In genomic region chr7:68480336-68480735, GRCm38 (mm10) we compare ENCODE assay signal across 12 mouse cellular contexts.
DNase-seq lines count a peak whose midpoint lies in the region; ATAC-seq and TF ChIP-seq lines count a peak whose summit lies in the region.
"Had no signal": no experiment of that assay in that cellular context is flagged by ENCODE, and none has a peak within 500 bp of the region (broad histone marks: within the 10 kb centered on the region; RNA-seq: fewer than 3 reads in every experiment).

No protein-coding gene starts in this region.

- 0 out of 2 replicates have a peak overlapping the region, but pooled peaks have one; percentile 28 for H3K4me2 ChIP-seq in hindbrain, embryonic 14.5 days (replicated peaks)
- H3K4me2 ChIP-seq in hindbrain, postnatal 0 days (ENCODE audit: low read depth, low read length) = no peak overlapping the region
- peak overlapping the region; percentile 39; the same call in 1 of the 2 replicates for H3K4me2 ChIP-seq in neural tube, embryonic 15.5 days
- H3K4me2 ChIP-seq in forebrain, embryonic 16.5 days (ENCODE audit: low read length) = no peak overlapping the region
- H3K4me2 ChIP-seq: embryonic facial prominence, embryonic 15.5 days; liver, embryonic 13.5 days had no signal

- no peak for TF ChIP-seq CTCF in hindbrain, postnatal 0 days (IDR thresholded peaks at IDR 0.05; ENCODE audit: low read depth)

- H3K9me3 ChIP-seq in hindbrain, embryonic 14.5 days (ENCODE audit: control insufficient read depth, low read length) = no peaks in the 10 kb centered on the region
- no peaks in the 10 kb centered on the region for H3K9me3 ChIP-seq in hindbrain, postnatal 0 days (ENCODE audit: low read length)
- H3K9me3 ChIP-seq in neural tube, embryonic 15.5 days (replicated peaks) = no peaks in the 10 kb centered on the region
- H3K9me3 ChIP-seq in forebrain, embryonic 16.5 days (ENCODE audit: control insufficient read depth, low read length) = no peaks in the 10 kb centered on the region
- H3K9me3 ChIP-seq: embryonic facial prominence, embryonic 15.5 days; liver, embryonic 13.5 days; megakaryocyte, embryonic 14.5 days; neural tube, embryonic 13.5 days had no signal

- DNase-seq in hindbrain, embryonic 14.5 days (ENCODE audit: low spot score) = no peak
- no peak for DNase-seq in hindbrain, postnatal 0 days (ENCODE audit: low spot score)
- DNase-seq in neural tube, embryonic 10.5 days (ENCODE audit: extremely low spot score, low spot score) = no peak
- DNase-seq in left cerebral cortex, adult 18-20 months (ENCODE audit: low spot score in 2 of 2) = no peak
- no peak for DNase-seq in cerebellum, adult 11 months
- DNase-seq: liver, embryonic 13.5 days had no signal

- no peak overlapping the region for H3K9ac ChIP-seq in hindbrain, embryonic 14.5 days
- H3K9ac ChIP-seq in hindbrain, postnatal 0 days (replicated peaks; ENCODE audit: low read length) = no peak overlapping the region
- H3K9ac ChIP-seq in neural tube, embryonic 15.5 days (replicated peaks) = no peak overlapping the region
- no peak overlapping the region for H3K9ac ChIP-seq in forebrain, embryonic 16.5 days (replicated peaks; ENCODE audit: low read depth, low read length)
- H3K9ac ChIP-seq: embryonic facial prominence, embryonic 15.5 days; liver, embryonic 13.5 days; neural tube, embryonic 13.5 days had no signal

- no peaks in the 10 kb centered on the region for H3K4me1 ChIP-seq in hindbrain, embryonic 14.5 days (replicated peaks; ENCODE audit: control insufficient read depth, insufficient read depth, low read length)
- no peaks in the 10 kb centered on the region for H3K4me1 ChIP-seq in hindbrain, postnatal 0 days (ENCODE audit: insufficient read depth, low read length)
- peaks cover 29% of the 10 kb centered on the region for H3K4me1 ChIP-seq in neural tube, embryonic 15.5 days
- no peaks in the 10 kb centered on the region for H3K4me1 ChIP-seq in forebrain, embryonic 16.5 days (replicated peaks; ENCODE audit: control insufficient read depth, insufficient read depth, low read length)
- H3K4me1 ChIP-seq: embryonic facial prominence, embryonic 15.5 days; liver, embryonic 13.5 days; megakaryocyte, embryonic 14.5 days had no signal

- no peak overlapping the region for H3K27ac ChIP-seq in hindbrain, embryonic 14.5 days
- no peak overlapping the region for H3K27ac ChIP-seq in hindbrain, postnatal 0 days
- no peak overlapping the region for H3K27ac ChIP-seq in neural tube, embryonic 15.5 days (replicated peaks)
- H3K27ac ChIP-seq in forebrain, embryonic 16.5 days (ENCODE audit: low read length) = no peak overlapping the region
- H3K27ac ChIP-seq: embryonic facial prominence, embryonic 15.5 days; heart, adult 2 months; liver, embryonic 13.5 days; neural tube, embryonic 13.5 days had no signal

- H3K4me3 ChIP-seq in hindbrain, embryonic 14.5 days (replicated peaks; ENCODE audit: low read length) = no peak overlapping the region
- H3K4me3 ChIP-seq in hindbrain, postnatal 0 days (ENCODE audit: low read length) = no peak overlapping the region
- no peak overlapping the region for H3K4me3 ChIP-seq in neural tube, embryonic 15.5 days (replicated peaks)
- H3K4me3 ChIP-seq in forebrain, embryonic 16.5 days (replicated peaks; ENCODE audit: low read length) = no peak overlapping the region
- H3K4me3 ChIP-seq: embryonic facial prominence, embryonic 15.5 days; heart, adult 2 months; liver, embryonic 13.5 days; megakaryocyte, embryonic 14.5 days; neural tube, embryonic 13.5 days had no signal

- peaks cover 4% of the 10 kb centered on the region; the same call in 1 of the 2 replicates for H3K27me3 ChIP-seq in hindbrain, embryonic 14.5 days (ENCODE audit: control insufficient read depth, insufficient read depth, low read length)
- H3K27me3 ChIP-seq in hindbrain, postnatal 0 days (ENCODE audit: insufficient read depth, low read length) = no peaks in the 10 kb centered on the region
- peaks cover 28% of the 10 kb centered on the region for H3K27me3 ChIP-seq in neural tube, embryonic 15.5 days (replicated peaks)
- H3K27me3 ChIP-seq in forebrain, embryonic 16.5 days (replicated peaks; ENCODE audit: control insufficient read depth, insufficient read depth, low read length) = 0 out of 2 replicates have a peak, but pooled peaks cover 2% of the 10 kb centered on the region

- 64% methylated on average over 3 of the region's 3 CpGs for WGBS in hindbrain, embryonic 14.5 days
- WGBS in hindbrain, postnatal 0 days = 46% methylated on average over 3 of the region's 3 CpGs
- WGBS in neural tube, embryonic 15.5 days = 53% methylated on average over 3 of the region's 3 CpGs
- WGBS in forebrain, embryonic 16.5 days = 51% methylated on average over 3 of the region's 3 CpGs

- no peaks in the 10 kb centered on the region for H3K36me3 ChIP-seq in hindbrain, embryonic 14.5 days (replicated peaks; ENCODE audit: control insufficient read depth, insufficient read depth)
- no peaks in the 10 kb centered on the region for H3K36me3 ChIP-seq in hindbrain, postnatal 0 days (ENCODE audit: insufficient read depth, low read length)
- H3K36me3 ChIP-seq in neural tube, embryonic 15.5 days = no peaks in the 10 kb centered on the region
- no peaks in the 10 kb centered on the region for H3K36me3 ChIP-seq in forebrain, embryonic 16.5 days (ENCODE audit: control insufficient read depth, insufficient read depth)
- H3K36me3 ChIP-seq: embryonic facial prominence, embryonic 15.5 days; liver, embryonic 13.5 days; neural tube, embryonic 13.5 days had no signal

- no peak for ATAC-seq in hindbrain, embryonic 14.5 days (ENCODE audit: low FRiP score)
- ATAC-seq in hindbrain, postnatal 0 days = no peak
- no peak for ATAC-seq in neural tube, embryonic 15.5 days (ENCODE audit: low FRiP score)
- ATAC-seq in forebrain, embryonic 16.5 days = peak; percentile 58; the same call in 1 of the 2 replicates

Comparison
In these comparisons a context has a peak if more than half of its experiments do, and no peak if none do; other contexts are left out.
1. H3K4me2 ChIP-seq: peak in hindbrain, embryonic 14.5 days (single experiment) and neural tube, embryonic 15.5 days (single experiment); none in hindbrain, postnatal 0 days (single experiment) and forebrain, embryonic 16.5 days (single experiment).